Mouse (Mus musculus) heart, postnatal 0 days (tissue): ENCODE measurements around the gene Acaca.

Experiments
- CTCF ChIP-seq: IDR thresholded peaks from 2 replicates; pipeline ENCODE4 v1.5.1; 2016; ENCODE audit warnings: antibody characterized with exemption, control low read depth, low read depth
- EP300 ChIP-seq: IDR thresholded peaks from 2 replicates; pipeline ENCODE4 v1.6.1; 2016; ENCODE audit warnings: antibody characterized with exemption, low read depth

- TF ChIP-seq CTCF = peak; percentile 76
- TF ChIP-seq EP300 = no peak
These were observed 300.1 kb downstream of the Acaca start for GRCm38 (mm10) chr11:84429581-84429980.
